Mouse (Mus musculus) adrenal gland, postnatal 4 days (tissue): ENCODE results near the gene Asic2. TPM values are rescaled to one million over a fixed set of nuclear protein-coding genes. Genes with fewer than 3 reads are reported as not detected.
A peak's percentile ranks its signal among the peaks of the same experiment; 100 is the strongest.

Source experiments
- DNase-seq, 2 experiments: peaks; one replicate each; pipeline ENCODE4 v3.0.0; 2021 to 2022; ENCODE audit warnings: low spot score in 2 of 2, mixed read lengths in 2 of 2
- total RNA-seq, 2 experiments: library from RNA; stranded (reverse); gene quantifications; 2 replicates each; pipeline ENCODE4 v1.2.3; 2021

Asic2 gene
- total RNA-seq, 2 experiments from 2014 or later, result 4.4 to 6.0 TPM

- DNase-seq, result no peak
Measured at GRCm38 (mm10) chr11:81133950-81134349, 834.3 kb downstream of the Asic2 start.

GRCm38 (mm10) chr11:81132669-81133068, 835.6 kb downstream of the Asic2 start:
- no peak for DNase-seq

GRCm38 (mm10) chr11:81124363-81124762, 843.9 kb downstream of the Asic2 start:
- no peak for DNase-seq

- no peak for DNase-seq
Measured at GRCm38 (mm10) chr11:81120024-81120576, 848.2 kb downstream of the Asic2 start.

GRCm38 (mm10) chr11:81118055-81118454, 850.2 kb downstream of the Asic2 start:
- DNase-seq, result no peak

GRCm38 (mm10) chr11:81115666-81116065, 852.6 kb downstream of the Asic2 start:
- peak; percentile 29 to 43 for DNase-seq

- no peak for DNase-seq
Measured at GRCm38 (mm10) chr11:81111626-81112025, 856.6 kb downstream of the Asic2 start.

GRCm38 (mm10) chr11:81110049-81110448, 858.2 kb downstream of the Asic2 start:
- no peak for DNase-seq

- DNase-seq, result no peak
Measured at GRCm38 (mm10) chr11:81106949-81107348, 861.3 kb downstream of the Asic2 start.

GRCm38 (mm10) chr11:81100829-81101228, 867.4 kb downstream of the Asic2 start:
- DNase-seq, result no peak

GRCm38 (mm10) chr11:81096011-81096410, 872.2 kb downstream of the Asic2 start:
- DNase-seq, result peak; percentile 17 to 28

- DNase-seq, result no peak
Measured at GRCm38 (mm10) chr11:81094581-81094980, 873.7 kb downstream of the Asic2 start.

GRCm38 (mm10) chr11:81092161-81092560, 876.1 kb downstream of the Asic2 start:
- no peak for DNase-seq

GRCm38 (mm10) chr11:81083822-81084221, 884.4 kb downstream of the Asic2 start:
- DNase-seq, result no peak

- no peak for DNase-seq
Measured at GRCm38 (mm10) chr11:81080076-81080805, 888.0 kb downstream of the Asic2 start.

GRCm38 (mm10) chr11:81079237-81079636, 889.0 kb downstream of the Asic2 start:
- no peak for DNase-seq

- no peak for DNase-seq
Measured at GRCm38 (mm10) chr11:81071836-81072235, 896.4 kb downstream of the Asic2 start.

- DNase-seq, result no peak
Measured at GRCm38 (mm10) chr11:81065386-81065785, 902.9 kb downstream of the Asic2 start.

- DNase-seq, result no peak
Measured at GRCm38 (mm10) chr11:81064006-81064405, 904.3 kb downstream of the Asic2 start.

GRCm38 (mm10) chr11:81060077-81060476, 908.2 kb downstream of the Asic2 start:
- no peak for DNase-seq

GRCm38 (mm10) chr11:81059546-81059945, 908.7 kb downstream of the Asic2 start:
- DNase-seq, result no peak

GRCm38 (mm10) chr11:81057506-81057905, 910.8 kb downstream of the Asic2 start:
- DNase-seq, result no peak

GRCm38 (mm10) chr11:81056776-81057175, 911.5 kb downstream of the Asic2 start:
- no peak for DNase-seq
